ENCODE assay signal across 20 mouse cellular contexts in genomic region chr8:11735672-11736235, GRCm38 (mm10). TPM values are rescaled to one million over a fixed set of nuclear protein-coding genes. Genes with fewer than 3 reads are reported as not detected.
A peak's percentile ranks its signal among the peaks of the same experiment; 100 is the strongest.
DNase-seq lines count a peak whose midpoint lies in the region; ATAC-seq and TF ChIP-seq lines count a peak whose summit lies in the region.
"Had no signal": no experiment of that assay in that cellular context is flagged by ENCODE, and none has a peak within 500 bp of the region (broad histone marks: within the 10 kb centered on the region; RNA-seq: fewer than 3 reads in every experiment).

No protein-coding gene starts in this region.

- ATAC-seq in heart, embryonic 16.5 days (replicated peaks; ENCODE audit: extremely low read depth, insufficient read depth, low FRiP score), result peak; percentile 10; the same call in 1 of the 2 replicates
- peak; percentile 17; the same call in 1 of the 2 replicates for ATAC-seq in stomach, embryonic 16.5 days (ENCODE audit: insufficient read depth, low FRiP score)
- ATAC-seq: Patski had no signal

- H3K4me1 ChIP-seq in heart, embryonic 16.5 days (ENCODE audit: control insufficient read depth, insufficient read depth, low read length), result no peaks in the 10 kb centered on the region
- H3K4me1 ChIP-seq in liver, adult 2 months (ENCODE audit: control insufficient read depth, insufficient read depth, low read length), result peaks cover 12% of the 10 kb centered on the region
- no peaks in the 10 kb centered on the region for H3K4me1 ChIP-seq in stomach, embryonic 16.5 days (ENCODE audit: control insufficient read depth, insufficient read depth, low read length)

- H3K4me3 ChIP-seq in heart, embryonic 16.5 days (ENCODE audit: low read length), result no peak overlapping the region
- no peak overlapping the region for H3K4me3 ChIP-seq in liver, adult 2 months (ENCODE audit: insufficient read depth, low read depth, low read length)
- H3K4me3 ChIP-seq in stomach, embryonic 16.5 days (replicated peaks; ENCODE audit: low read length), result no peak overlapping the region
- H3K4me3 ChIP-seq: heart, embryonic 15.5 days; hindbrain, embryonic 12.5 days; myocyte had no signal

- TF ChIP-seq POLR2A in liver, adult 2 months (IDR thresholded peaks at IDR 0.05; ENCODE audit: extremely low read depth, insufficient read depth, low read length), result no peak

- no peak overlapping the region for H3K4me2 ChIP-seq in heart, embryonic 16.5 days (ENCODE audit: low read depth, low read length)
- no peak overlapping the region for H3K4me2 ChIP-seq in stomach, embryonic 16.5 days (ENCODE audit: low read depth, low read length)
- H3K4me2 ChIP-seq: heart, embryonic 15.5 days; hindbrain, embryonic 12.5 days had no signal

- 85% methylated on average over 15 of the region's 15 CpGs for WGBS in heart, embryonic 16.5 days
- WGBS in liver, adult 2 months, result 18% methylated on average over 15 of the region's 15 CpGs
- WGBS in stomach, embryonic 16.5 days, result 68% methylated on average over 15 of the region's 15 CpGs

- TF ChIP-seq CTCF in liver, adult 2 months (IDR thresholded peaks at IDR 0.05; ENCODE audit: low read depth, low read length), result peak; percentile 38

- no peaks in the 10 kb centered on the region for H3K9me3 ChIP-seq in heart, embryonic 16.5 days (replicated peaks; ENCODE audit: control insufficient read depth, low read length)
- no peaks in the 10 kb centered on the region for H3K9me3 ChIP-seq in stomach, embryonic 16.5 days (replicated peaks; ENCODE audit: control insufficient read depth, low read length)
- H3K9me3 ChIP-seq: heart, embryonic 15.5 days; hindbrain, embryonic 12.5 days had no signal

- H3K9ac ChIP-seq in heart, embryonic 16.5 days (ENCODE audit: low read length), result no peak overlapping the region
- H3K9ac ChIP-seq in liver, adult 2 months (ENCODE audit: low read depth, low read length), result no peak overlapping the region
- H3K9ac ChIP-seq in stomach, embryonic 16.5 days (ENCODE audit: low read length), result no peak overlapping the region
- H3K9ac ChIP-seq: heart, embryonic 15.5 days; hindbrain, embryonic 12.5 days had no signal

- DNase-seq in heart, adult 11 months, result no peak
- peak; percentile 70 for DNase-seq in kidney, adult 9 months
- peak; percentile 74 for DNase-seq in liver, adult 2 months (ENCODE audit: extremely low read depth, low read depth, low spot score)
- DNase-seq in urinary bladder, adult 2 months (ENCODE audit: low spot score), result no peak
- DNase-seq in urinary bladder, postnatal 14 days (ENCODE audit: low spot score), result no peak
- no peak for DNase-seq in gastrocnemius, postnatal 36 days
- DNase-seq: adrenal gland, postnatal 36 days; cerebellum, postnatal 25 days; heart, adult 18-20 months; thymus, postnatal 36 days had no signal

- H3K36me3 ChIP-seq in heart, embryonic 16.5 days (ENCODE audit: control insufficient read depth, insufficient read depth), result no peaks in the 10 kb centered on the region
- no peaks in the 10 kb centered on the region for H3K36me3 ChIP-seq in liver, adult 2 months (ENCODE audit: control insufficient read depth, insufficient read depth, low read length)
- no peaks in the 10 kb centered on the region for H3K36me3 ChIP-seq in stomach, embryonic 16.5 days (ENCODE audit: control insufficient read depth, insufficient read depth, low read length)

- peaks cover 21% of the 10 kb centered on the region; the same call in 1 of the 2 replicates for H3K79me2 ChIP-seq in liver, adult 2 months (ENCODE audit: control insufficient read depth, insufficient read depth, low read length)

- intact Hi-C loops in gastrocnemius, postnatal 36 days (cut with DNase I), result no loop called here

- no peaks in the 10 kb centered on the region for H3K27me3 ChIP-seq in heart, embryonic 16.5 days (ENCODE audit: control insufficient read depth, insufficient read depth, low read length)
- H3K27me3 ChIP-seq in liver, adult 2 months (ENCODE audit: control insufficient read depth, insufficient read depth, low read length), result no peaks in the 10 kb centered on the region
- no peaks in the 10 kb centered on the region for H3K27me3 ChIP-seq in stomach, embryonic 16.5 days (ENCODE audit: control insufficient read depth, insufficient read depth, low read length)
- H3K27me3 ChIP-seq: heart, embryonic 15.5 days; hindbrain, embryonic 12.5 days had no signal

- no peak overlapping the region for H3K27ac ChIP-seq in heart, embryonic 16.5 days (ENCODE audit: low read length)
- no peak overlapping the region for H3K27ac ChIP-seq in liver, adult 2 months (replicated peaks; ENCODE audit: insufficient read depth, low read depth, low read length)
- H3K27ac ChIP-seq in stomach, embryonic 16.5 days (ENCODE audit: low read length), result no peak overlapping the region
- H3K27ac ChIP-seq: heart, embryonic 15.5 days; hindbrain, embryonic 12.5 days had no signal

RNA-seq across cellular contexts. Expression of gene Arhgef7, which starts 8.2 kb away (rescaled TPM):
- polyA plus RNA-seq in heart, embryonic 16.5 days (2015; fragmentation: Nextera tagmentation; extraction: Ambion mirVana), result 54.1 and 59.6 TPM in 2 replicates
- 15.8 and 19.3 TPM in 2 replicates for total RNA-seq in liver, adult 2 months (2014; rRNA removed)
- 11.0 and 12.4 TPM in 2 replicates for polyA plus RNA-seq in liver, adult 2 months (2012; rRNA removed)
- 32.7 and 33.4 TPM in 2 replicates for polyA plus RNA-seq in stomach, embryonic 16.5 days (2015; fragmentation: Nextera tagmentation; extraction: Ambion mirVana)
- polyA plus RNA-seq in urinary bladder, adult 2 months (2012; rRNA removed), result 31.5 and 43.8 TPM in 2 replicates
- total RNA-seq in gastrocnemius, postnatal 36 days (2021), result 10 to 100 TPM; 42.7 to 53.9 TPM

RNA-seq across cellular contexts. Expression of gene 1700016D06Rik, which starts 34.9 kb away (rescaled TPM):
- not detected in 2 replicates for polyA plus RNA-seq in heart, embryonic 16.5 days (2015; fragmentation: Nextera tagmentation; extraction: Ambion mirVana)
- total RNA-seq in liver, adult 2 months (2014; rRNA removed), result not detected in 2 replicates
- polyA plus RNA-seq in liver, adult 2 months (2012; rRNA removed), result not detected in 2 replicates
- polyA plus RNA-seq in stomach, embryonic 16.5 days (2015; fragmentation: Nextera tagmentation; extraction: Ambion mirVana), result not detected in 2 replicates
- polyA plus RNA-seq in urinary bladder, adult 2 months (2012; rRNA removed), result not detected in 2 replicates
- not detected for total RNA-seq in gastrocnemius, postnatal 36 days (2021)
- total RNA-seq: adrenal gland, postnatal 36 days; heart, adult 18-20 months; left cerebral cortex, postnatal 10 days had no signal
- polyA plus RNA-seq: embryonic facial prominence, embryonic 11.5 days; heart, embryonic 15.5 days; hindbrain, embryonic 12.5 days; limb, embryonic 14.5 days; Patski; spleen, adult 2 months had no signal

Comparison
In these comparisons a context has a peak if more than half of its experiments do, and no peak if none do; other contexts are left out.
1. DNase-seq: peak in kidney, adult 9 months (single experiment) and liver, adult 2 months (single experiment); none in heart, adult 11 months (single experiment), urinary bladder, adult 2 months (single experiment), urinary bladder, postnatal 14 days (single experiment) and gastrocnemius, postnatal 36 days (0 of 2).